Mouse (Mus musculus) erythroblast, adult 5-6 weeks (primary cell): ENCODE measurements around the gene Six5. TPM values are rescaled to one million over a fixed set of nuclear protein-coding genes. Genes with fewer than 3 reads are reported as not detected.

Source experiments
- ATAC-seq: replicated peaks from 2 replicates; pipeline ENCODE4 v1.8.0; 2016; ENCODE audit warnings: moderate number of reproducible peaks, mild to moderate bottlenecking, moderate TSS enrichment, inconsistent platforms; ENCODE audit not compliant: poor library complexity, low FRiP score, severe bottlenecking
- total RNA-seq, 2 experiments: library from RNA; stranded (forward) in 1 of 2; stranded (reverse) in 1 of 2; fragments of 150-400 nt in 1 of 2; fragments of 200-764, 138-1000 nt in 1 of 2; gene quantifications; 2 replicates each; pipeline versions ENCODE4 v1.2.3 to v1.2.4; 2015 to 2017; ENCODE audit warnings: low replicate concordance in 2 of 2

Six5 gene
- total RNA-seq, 2 experiments from 2014 or later, result not detected

DNA sequence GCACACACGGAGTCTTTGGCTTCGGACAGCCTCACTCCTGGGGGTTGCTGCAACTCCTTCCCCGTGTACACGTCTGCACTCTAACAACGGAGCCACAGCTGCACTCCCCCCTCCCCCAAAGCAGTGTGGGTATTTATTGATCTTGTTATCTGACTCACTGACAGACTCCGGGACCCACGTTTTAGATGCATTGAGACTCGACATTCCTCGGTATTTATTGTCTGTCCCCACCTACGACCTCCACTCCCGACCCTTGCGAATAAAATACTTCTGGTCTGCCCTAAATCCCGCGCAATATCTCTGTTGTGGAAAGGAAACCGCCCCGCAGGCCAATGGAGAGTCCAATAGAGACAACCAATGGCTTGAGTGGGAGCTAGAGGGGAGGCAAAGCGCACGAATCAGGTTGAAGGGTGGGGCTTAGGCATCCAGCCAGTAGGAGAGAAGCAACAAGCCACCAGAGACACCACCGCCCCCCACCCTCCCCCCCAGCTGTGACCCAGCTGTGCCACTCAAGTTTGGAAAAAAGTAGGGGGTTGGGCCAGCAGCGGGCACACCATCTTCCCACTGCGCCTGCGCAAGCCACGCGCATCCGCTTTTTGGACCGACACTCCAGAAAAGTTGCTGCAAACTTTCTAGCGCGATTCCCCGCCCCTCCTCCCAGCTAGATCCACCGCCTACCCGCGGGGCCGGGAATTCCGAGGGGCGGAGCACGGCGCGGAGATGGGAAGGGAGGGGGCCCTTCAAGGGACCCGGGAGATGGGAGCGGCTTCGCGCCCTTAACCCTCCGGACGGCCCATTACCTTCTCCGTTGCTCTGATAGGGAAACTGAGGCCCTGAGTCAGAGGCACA is 633 bp upstream of the Six5 start:
- peak; percentile 67 for ATAC-seq

DNA sequence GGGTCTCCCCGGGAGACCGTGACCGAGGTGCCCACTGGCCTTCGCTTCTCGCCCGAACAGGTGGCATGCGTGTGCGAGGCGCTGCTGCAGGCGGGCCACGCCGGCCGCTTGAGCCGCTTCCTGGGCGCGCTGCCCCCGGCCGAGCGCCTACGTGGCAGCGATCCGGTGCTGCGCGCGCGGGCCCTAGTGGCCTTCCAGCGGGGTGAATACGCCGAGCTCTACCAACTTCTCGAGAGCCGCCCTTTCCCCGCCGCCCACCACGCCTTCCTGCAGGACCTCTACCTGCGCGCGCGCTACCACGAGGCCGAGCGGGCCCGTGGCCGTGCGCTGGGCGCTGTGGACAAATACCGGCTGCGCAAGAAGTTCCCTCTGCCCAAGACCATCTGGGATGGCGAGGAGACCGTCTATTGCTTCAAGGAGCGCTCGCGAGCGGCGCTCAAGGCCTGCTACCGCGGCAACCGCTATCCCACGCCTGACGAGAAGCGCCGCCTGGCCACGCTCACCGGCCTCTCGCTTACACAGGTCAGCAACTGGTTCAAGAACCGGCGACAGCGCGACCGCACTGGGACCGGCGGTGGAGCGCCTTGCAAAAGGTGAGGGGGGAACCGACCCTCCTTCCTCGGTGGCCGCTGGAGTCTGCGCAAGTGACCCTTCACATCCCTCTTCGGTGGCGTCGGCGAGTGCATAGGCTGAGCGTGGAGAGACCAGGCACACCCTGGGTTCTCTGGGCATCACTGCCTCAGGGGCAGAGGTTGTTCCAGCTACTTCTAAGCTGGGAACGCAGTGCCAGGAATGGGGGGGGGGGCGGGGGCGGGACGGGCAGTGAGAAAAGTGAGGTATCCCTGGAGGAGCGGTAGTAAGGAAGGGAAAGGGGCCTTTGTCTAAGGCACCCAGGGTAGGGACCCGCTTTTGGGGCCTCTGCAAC is 694 bp downstream of the Six5 start:
- no peak for ATAC-seq

- no peak for ATAC-seq
Observed at GRCm38 (mm10) chr7:19095751-19096110, 1.3 kb downstream of the Six5 start.

- ATAC-seq, result no peak
Observed at GRCm38 (mm10) chr7:19096421-19096976, 2.1 kb downstream of the Six5 start.

DNA sequence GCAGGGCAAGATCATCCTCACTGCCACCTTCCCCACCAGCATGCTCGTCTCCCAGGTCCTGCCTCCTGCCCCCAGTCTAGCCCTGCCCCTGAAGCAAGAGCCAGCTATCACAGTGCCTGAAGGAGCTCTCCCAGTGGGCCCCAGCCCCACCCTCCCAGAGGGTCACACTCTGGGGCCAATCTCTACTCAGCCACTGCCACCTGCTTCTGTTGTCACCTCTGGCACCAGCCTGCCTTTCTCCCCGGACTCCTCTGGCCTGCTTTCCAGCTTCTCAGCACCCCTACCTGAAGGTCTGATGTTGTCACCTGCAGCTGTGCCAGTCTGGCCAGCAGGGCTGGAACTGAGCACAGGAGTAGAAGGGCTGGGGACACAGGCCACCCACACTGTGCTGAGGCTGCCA is 2.8 kb downstream of the Six5 start:
- no peak for ATAC-seq

GRCm38 (mm10) chr7:19097863-19098262 is 3.5 kb downstream of the Six5 start:
- ATAC-seq, result no peak

DNA sequence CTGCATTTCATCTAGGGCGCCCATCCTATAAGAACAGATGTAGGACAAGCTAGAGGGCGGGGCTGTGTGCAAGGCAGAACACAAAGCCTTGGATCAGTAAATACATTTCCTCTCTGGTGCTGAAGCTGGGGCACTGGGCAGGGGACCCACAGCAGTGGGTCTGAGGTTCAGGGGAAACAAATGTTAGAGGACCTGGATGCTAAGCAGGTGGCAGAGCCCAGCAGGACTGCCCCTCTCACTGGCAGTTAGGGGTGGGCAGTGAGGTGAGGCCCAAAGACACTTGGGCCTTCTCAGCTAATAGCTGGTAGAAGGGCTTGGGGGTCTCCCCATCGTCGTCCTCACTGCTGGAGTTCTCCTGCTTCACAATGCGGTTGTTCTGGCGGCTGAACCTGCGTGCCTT is 4.4 kb downstream of the Six5 start:
- ATAC-seq, result no peak

- no peak for ATAC-seq
Observed at GRCm38 (mm10) chr7:19100290-19100689, 5.9 kb downstream of the Six5 start.

GRCm38 (mm10) chr7:19103741-19104140 is 9.3 kb downstream of the Six5 start:
- no peak for ATAC-seq

DNA sequence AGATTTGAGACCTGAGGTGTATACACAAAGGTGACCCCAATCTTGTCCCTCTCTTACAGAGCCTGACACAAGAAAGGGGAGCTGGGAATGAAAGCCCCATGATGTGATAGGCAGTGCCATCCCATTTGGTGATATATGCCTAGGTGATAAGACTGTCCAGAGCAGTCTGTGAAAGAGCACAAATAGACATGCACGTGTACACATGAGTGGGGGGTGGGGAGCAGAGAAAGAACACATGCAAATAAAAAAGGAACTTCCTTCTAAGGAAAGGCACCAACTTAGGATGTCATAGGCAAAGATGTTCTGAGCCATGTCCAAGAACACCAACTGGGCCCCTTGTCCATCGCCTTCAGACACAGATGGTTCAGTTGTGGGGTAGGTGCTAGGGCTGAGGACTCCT is 10.1 kb downstream of the Six5 start:
- ATAC-seq, result no peak

GRCm38 (mm10) chr7:19107436-19107835 is 13.0 kb downstream of the Six5 start:
- ATAC-seq, result no peak

DNA sequence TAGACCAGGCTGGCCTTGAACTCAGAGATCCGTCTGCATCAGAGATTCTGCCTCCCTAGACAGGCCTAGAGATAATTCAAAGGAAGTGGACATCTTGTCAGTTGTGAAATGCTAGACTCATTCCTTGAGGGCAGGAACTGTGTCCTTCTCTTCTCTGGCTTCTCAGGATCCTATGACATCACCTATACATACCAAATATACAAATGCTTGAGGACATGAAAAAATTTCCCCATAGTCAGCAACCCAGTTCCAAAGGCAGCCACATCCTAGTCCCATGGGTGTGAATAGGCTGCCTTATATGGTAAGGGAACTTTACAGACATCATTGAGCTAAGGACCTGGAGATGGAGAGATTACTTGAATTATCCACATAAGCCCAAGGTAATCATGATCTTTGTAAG is 15.2 kb downstream of the Six5 start:
- no peak for ATAC-seq

GRCm38 (mm10) chr7:19118028-19118771 is 23.8 kb downstream of the Six5 start, which contains the start of gene Gm4969:
Gene Gm4969, minus strand, starts transcription at chr7:19118368.
- ATAC-seq, result no peak

GRCm38 (mm10) chr7:19119083-19119482 is 24.7 kb downstream of the Six5 start:
- no peak for ATAC-seq

DNA sequence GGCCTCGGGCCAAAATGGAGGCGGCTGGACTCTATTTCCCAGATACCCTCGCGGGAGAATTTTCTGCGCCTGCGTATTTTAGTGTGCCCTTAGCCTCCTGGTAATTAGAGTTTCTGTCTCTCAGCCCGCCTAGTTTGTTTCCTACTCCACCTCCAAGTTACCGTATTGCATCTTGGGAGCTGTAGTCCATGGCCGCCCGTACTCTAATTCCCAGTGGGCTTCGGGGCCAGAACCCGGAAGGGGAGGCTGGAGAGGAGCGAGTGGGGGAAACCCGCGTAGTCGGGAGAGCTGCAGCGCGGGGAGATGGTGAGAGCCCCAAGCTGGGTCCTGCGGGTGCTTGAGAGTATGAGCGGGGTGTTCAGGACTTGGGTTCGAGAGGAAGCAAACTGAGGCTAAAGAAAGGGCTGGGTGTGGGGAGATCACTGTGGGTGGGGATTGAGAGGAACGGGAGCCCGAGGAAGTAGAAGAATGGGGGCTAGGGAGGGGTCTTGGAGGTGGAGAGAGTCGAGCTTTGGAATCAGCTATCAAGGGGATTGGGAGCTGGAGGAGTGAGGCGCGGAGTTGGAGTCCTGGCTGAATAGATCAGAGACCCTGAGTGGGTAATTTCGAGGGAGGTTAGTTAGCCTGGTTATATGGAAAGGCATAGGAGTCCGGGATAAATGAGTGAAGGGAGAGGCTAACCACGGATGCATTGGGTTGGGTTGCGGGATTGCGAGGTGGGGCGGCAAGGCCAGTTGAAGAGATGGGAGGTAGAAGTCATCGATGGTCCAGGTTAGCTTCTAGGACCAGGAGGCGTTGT is 25.4 kb downstream of the Six5 start, which contains the start of gene Fbxo46:
TSS of gene Fbxo46 (plus strand) at position 229 of the 799 bp plus-strand sequence.
- peak; percentile 99 for ATAC-seq

- ATAC-seq, result no peak
Observed at GRCm38 (mm10) chr7:19121686-19122085, 27.3 kb downstream of the Six5 start.

- ATAC-seq, result no peak
Observed at GRCm38 (mm10) chr7:19124713-19125112, 30.3 kb downstream of the Six5 start.

DNA sequence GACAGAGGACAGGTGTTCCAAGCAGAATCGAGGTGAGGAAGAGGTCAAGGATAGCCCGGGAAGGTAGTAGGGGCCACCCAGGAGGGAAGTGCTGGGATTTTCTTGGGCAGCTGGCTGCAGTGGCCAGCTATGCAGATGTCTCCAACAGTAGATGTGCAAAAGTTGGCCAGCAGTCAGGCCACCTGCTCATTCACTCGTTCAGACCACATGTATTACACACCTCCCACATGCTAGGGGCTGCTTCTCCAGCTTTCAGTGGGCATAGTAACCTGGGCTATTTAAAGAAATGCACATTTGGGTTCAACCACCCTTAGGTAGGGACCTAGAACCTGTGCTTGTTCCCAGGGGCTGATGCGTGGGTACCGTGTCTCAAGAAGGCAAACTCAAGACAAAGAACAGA is 33.4 kb downstream of the Six5 start:
- ATAC-seq, result no peak

- ATAC-seq, result no peak
Observed at GRCm38 (mm10) chr7:19129396-19129795, 35.0 kb downstream of the Six5 start.
